Mouse (Mus musculus): ENCODE measurements around the gene Pla2g15.

Gene Pla2g15

GRCm38 (mm10) chr8:106134751-106135571, 15.2 kb upstream of the Pla2g15 start:
- DNase-seq (ENCODE audit: extremely low read depth, low read depth, low spot score) = peak; percentile 97

DNA sequence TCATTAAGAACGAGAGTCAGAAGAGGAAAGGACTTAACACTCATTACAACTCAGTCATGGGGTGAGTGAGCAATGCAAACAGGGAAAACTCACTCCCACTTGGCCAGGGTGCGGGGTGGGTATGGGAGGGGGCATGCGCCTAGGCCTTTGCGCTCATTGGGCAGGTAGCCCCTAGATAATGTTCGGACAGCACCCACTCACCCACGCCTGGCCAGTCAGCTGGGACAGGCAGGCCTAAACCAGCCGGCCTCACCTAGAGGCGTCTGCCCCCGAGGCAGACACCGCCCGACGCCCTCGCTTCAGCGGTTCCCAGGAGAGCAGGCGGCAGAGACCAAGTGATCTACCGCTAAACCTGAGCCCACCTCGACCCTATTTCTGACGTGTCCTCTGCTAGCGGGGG, 14.5 kb upstream of the Pla2g15 start:
- DNase-seq (ENCODE audit: extremely low read depth, low read depth, low spot score) = no peak

GRCm38 (mm10) chr8:106136156-106137130, 13.8 kb upstream of the Pla2g15 start, which contains the start of gene Esrp2:
Esrp2 (minus strand) TSS chr8:106136974.
- DNase-seq (ENCODE audit: extremely low read depth, low read depth, low spot score) = no peak

DNA sequence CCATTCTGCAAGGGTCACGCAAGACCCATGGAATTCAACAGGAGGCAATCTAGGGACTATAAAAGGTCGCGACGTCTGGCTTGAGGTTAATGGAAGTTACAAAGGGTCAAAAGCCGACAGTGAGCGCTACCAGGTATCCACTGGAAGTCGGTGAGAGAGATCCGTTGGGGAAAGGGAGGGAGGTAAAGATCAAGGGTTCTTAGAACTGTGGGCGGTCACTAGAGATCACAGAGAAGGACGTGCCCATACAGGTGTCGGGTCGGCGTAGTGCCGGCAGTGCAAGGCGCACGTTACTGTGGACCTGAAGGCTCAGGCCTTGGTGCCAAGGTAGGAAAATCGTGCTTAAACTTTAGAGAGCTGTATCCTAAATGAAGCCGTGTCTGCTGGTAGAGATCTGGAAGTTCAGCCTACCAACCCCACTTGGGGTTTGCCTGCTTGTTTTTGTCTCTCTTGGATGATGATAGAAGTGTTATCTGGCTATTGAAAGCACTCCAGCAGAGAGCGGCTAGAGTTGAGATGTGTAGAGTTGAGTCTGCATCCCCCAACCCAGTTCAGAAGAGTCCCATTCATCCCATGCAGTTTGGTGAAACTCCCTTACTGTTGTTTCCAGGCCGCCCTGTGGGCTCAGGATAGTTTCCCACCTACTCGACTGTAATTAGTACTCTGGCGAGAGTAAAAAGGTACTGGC, 12.8 kb upstream of the Pla2g15 start:
- no peak for DNase-seq (ENCODE audit: extremely low read depth, low read depth, low spot score)

DNA sequence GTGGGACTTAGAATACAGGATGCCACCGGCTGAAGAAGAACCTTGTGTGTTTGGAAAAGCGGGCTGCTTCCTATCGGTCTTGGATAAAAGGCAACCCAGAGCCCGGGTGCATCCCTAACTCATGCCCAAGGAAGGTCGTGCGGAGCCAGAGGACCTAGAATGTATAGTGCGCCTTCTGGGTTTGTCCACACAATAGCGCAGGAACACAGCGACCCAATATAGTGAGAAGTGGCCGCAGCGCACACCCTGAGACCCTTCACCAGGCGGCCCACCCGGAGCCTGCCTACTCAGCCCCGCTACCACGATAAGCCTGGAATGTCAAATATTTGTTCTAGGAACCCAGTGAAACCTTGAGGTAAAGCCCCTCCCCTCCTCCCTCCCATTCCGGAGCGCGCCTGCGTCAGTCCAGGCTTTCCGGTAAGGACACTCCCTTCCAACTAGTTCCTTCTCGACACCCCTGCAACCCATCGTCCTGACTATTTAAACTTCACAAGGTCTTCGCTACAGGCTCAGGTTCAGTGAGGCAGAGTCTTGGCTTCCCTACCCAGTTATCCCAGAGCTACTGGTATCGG, 12.2 kb upstream of the Pla2g15 start:
- DNase-seq (ENCODE audit: extremely low read depth, low read depth, low spot score) = no peak

DNA sequence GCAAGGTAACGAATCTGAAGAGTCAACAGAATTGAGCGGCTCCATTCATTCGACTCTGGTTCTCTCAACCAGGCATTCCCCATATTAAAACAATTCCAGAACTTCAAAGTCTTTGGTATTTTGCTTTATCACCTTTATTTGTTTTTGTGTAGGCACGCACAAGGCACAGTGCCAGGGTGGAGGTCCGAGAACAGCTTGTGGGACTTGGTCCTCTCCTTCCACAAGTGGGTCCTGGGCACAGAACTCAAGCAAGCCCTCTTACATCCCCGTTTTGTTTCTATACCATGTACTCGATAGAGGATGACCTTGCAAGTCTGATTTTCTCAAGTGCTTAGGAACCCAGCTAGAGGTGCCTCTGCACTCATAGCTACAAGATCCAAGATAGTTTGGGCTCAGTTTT, 11.6 kb upstream of the Pla2g15 start:
- no peak for DNase-seq (ENCODE audit: extremely low read depth, low read depth, low spot score)

DNA sequence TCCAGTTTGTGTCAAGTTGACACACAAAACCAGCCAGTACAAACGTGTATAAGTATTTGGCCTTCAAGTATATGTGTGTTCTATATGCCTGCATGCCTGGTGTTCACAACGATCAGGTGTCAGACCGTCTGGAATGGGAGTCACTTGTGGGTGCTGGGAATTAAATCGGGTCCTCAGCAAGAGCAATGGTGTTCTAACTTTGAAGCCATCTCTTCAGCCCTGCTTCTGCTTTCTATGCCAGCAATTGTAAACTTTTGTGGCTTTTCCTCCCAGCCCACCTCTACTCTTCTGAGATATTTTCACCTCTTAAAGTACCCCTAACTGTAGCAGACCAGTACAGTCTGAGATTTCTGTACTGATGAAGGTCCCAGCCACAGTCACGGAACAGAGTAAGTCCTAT, 10.0 kb upstream of the Pla2g15 start:
- no peak for DNase-seq (ENCODE audit: extremely low read depth, low read depth, low spot score)

DNA sequence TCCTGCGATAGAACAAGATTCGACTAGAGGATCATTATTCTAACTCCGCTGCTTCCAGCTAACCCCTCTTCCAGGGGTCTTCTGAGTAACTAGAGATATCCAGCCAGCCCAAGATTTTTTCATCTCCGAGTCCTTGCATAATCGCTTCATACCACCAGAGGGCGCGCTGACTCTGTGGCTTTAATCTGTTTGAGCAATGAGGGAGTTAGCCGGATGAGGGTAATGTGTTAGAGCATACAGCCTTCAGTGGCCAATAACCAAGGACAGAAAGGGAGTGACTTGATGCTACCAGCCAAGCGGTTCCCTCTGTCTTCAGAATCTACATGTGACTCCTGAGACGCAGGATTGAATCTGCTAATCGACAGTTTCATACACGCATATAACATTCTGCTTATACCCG, 9.4 kb upstream of the Pla2g15 start:
- DNase-seq (ENCODE audit: extremely low read depth, low read depth, low spot score) = no peak

DNA sequence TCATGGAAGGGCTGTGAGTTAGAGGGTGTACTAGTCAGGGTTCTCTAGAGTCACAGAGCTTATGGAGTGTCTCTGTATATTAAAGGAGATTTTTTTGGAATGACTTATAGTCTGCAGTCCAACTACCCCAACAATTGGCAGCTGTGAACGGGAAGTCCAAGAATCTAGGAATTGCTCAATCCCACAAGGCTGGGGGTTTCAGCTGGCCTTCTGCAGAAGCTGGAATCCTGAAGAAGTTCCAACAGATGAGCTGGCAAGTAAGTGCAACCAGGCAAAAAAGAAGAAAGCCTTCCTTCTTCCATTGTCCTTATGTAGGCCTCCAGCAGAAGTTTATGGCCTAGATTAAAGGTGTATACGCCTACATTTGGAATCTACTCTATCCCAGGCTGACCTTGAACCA, 4.9 kb upstream of the Pla2g15 start:
- no peak for DNase-seq (ENCODE audit: extremely low read depth, low read depth, low spot score)

GRCm38 (mm10) chr8:106146014-106146413, 4.2 kb upstream of the Pla2g15 start:
- no peak for DNase-seq (ENCODE audit: extremely low read depth, low read depth, low spot score)

DNA sequence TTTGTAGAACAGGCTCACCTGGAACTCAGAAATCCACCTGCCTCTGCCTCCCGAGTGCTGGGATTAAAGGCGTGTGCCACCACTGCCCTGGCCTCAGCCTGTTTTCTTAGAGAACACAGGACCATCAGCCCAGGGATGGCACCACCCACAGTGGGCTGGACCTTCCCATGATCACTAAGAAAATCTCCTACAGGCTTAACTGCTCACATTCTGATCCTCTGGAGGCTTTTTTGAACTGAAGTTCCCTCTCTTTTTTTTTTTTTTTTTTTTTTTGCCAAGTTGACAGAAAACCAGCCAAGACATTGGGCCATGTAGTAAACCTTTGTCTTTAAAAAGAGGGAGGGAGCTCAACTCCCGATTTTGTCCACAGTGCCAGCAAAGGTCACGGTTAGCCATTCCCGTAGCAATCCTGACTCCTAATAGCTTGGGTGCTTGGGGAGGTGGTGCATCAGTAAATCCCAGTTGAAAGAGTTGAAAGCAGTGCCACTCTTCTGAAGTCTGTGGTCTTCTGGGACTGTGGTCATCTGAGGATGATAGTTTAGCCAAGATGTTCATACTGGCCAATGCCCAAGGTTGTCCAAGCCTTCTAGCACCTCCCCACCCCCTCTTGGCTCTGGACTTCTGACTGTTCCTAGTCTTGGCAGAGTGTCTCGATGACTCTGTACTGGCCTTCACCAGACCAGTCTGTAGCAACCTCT, 2.2 kb upstream of the Pla2g15 start:
- DNase-seq (ENCODE audit: extremely low read depth, low read depth, low spot score) = no peak

DNA sequence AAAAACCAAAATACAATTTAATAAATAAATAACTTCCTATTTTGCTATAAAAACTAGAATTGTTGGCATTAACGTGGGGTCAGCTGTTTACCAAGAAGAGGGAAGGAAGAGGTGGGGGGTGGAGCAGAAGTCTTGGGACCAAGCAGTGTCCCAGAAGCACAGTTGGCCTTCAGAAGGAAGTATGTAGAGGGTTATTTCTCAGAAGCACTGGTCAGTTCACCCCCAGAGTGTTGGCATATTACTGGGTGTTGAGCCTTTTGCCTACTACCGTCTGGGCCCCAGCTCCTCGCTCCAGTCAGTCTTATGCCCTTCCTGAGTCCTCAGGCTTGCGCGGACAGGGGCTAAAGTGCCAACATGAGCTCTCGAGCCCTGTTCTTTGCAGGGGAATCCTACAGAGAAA, 1.2 kb upstream of the Pla2g15 start:
- no peak for DNase-seq (ENCODE audit: extremely low read depth, low read depth, low spot score)

- DNase-seq (ENCODE audit: extremely low read depth, low read depth, low spot score) = no peak
Measured at GRCm38 (mm10) chr8:106150653-106151000, 428 bp downstream of the Pla2g15 start.

DNA sequence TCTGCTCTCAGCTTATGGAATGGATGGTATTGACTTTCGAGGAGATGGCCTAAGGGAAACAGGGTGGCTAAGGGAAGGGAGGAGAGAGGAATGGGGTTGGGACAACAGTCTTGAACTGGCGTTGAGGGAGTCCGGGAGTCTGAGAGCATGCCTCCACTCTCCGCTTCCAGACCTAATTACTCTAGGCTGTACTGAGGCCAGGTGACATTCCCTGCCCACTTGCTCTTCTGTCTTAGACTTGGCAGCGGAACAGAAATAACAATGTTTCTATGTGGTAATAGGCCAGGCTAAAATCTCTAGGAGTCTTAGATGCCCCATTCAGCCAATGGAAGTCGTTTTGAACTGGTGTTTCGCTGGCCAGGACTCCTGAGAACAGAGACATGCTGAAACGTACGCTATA, 842 bp downstream of the Pla2g15 start:
- DNase-seq (ENCODE audit: extremely low read depth, low read depth, low spot score) = peak; percentile 90

GRCm38 (mm10) chr8:106152876-106153275, 2.7 kb downstream of the Pla2g15 start:
- no peak for DNase-seq (ENCODE audit: extremely low read depth, low read depth, low spot score)

- DNase-seq (ENCODE audit: extremely low read depth, low read depth, low spot score) = no peak
Measured at GRCm38 (mm10) chr8:106157419-106157818, 7.2 kb downstream of the Pla2g15 start.

- DNase-seq (ENCODE audit: extremely low read depth, low read depth, low spot score) = no peak
Measured at GRCm38 (mm10) chr8:106158381-106158780, 8.2 kb downstream of the Pla2g15 start.

GRCm38 (mm10) chr8:106159876-106160275, 9.7 kb downstream of the Pla2g15 start:
- DNase-seq (ENCODE audit: extremely low read depth, low read depth, low spot score) = no peak

GRCm38 (mm10) chr8:106163251-106163650, 13.1 kb downstream of the Pla2g15 start:
- no peak for DNase-seq (ENCODE audit: extremely low read depth, low read depth, low spot score)

GRCm38 (mm10) chr8:106165460-106165859, 15.3 kb downstream of the Pla2g15 start:
- DNase-seq (ENCODE audit: extremely low read depth, low read depth, low spot score) = no peak
